Mouse (Mus musculus) forebrain, embryonic 12.5 days (tissue): ENCODE measurements at regions not wholly inside any gene's neighbourhood (a gene's known extent, or its start where the extent isn't known, plus 50 kb on each side); places are given as distances from the start of the nearest gene placed in this dataset.
A peak's percentile ranks its signal among the peaks of the same experiment; 100 is the strongest.

ENCODE experiments used
- ATAC-seq: fragments of 200-750 bp; cut with Nextera tagmentation; 2 replicates; pipeline ENCODE4 v1.8.0; 2017; ENCODE audit warnings: moderate TSS enrichment; ENCODE audit not compliant: low FRiP score
- H3K27ac ChIP-seq: fragments of 300-500 bp; sonication (generic); 2 replicates; pipeline ENCODE4 v1.5.1; 2016; ENCODE audit warnings: mild to moderate bottlenecking
- H3K27me3 ChIP-seq: fragments of 300-500 bp; sonication (generic); 2 replicates; pipeline ENCODE4 v1.6.1; 2016; ENCODE audit warnings: mild to moderate bottlenecking
- H3K36me3 ChIP-seq: fragments of 300-500 bp; sonication (generic); replicated peaks from 2 replicates; pipeline ENCODE4 v1.6.1; 2016; ENCODE audit warnings: mild to moderate bottlenecking
- H3K4me1 ChIP-seq: fragments of 300-500 bp; sonication (generic); 2 replicates; pipeline ENCODE4 v1.6.1; 2016
- H3K4me2 ChIP-seq: fragments of 300-500 bp; sonication (generic); 2 replicates; pipeline ENCODE4 v1.6.1; 2016; ENCODE audit warnings: mild to moderate bottlenecking, moderate library complexity
- H3K4me3 ChIP-seq: fragments of 300-500 bp; sonication (generic); replicated peaks from 2 replicates; pipeline ENCODE4 v1.5.1; 2016; ENCODE audit warnings: mild to moderate bottlenecking
- H3K9ac ChIP-seq: fragments of 300-500 bp; sonication (generic); 2 replicates; pipeline ENCODE4 v1.6.1; 2016; ENCODE audit warnings: mild to moderate bottlenecking
- H3K9me3 ChIP-seq: fragments of 300-500 bp; sonication (generic); 2 replicates; pipeline ENCODE4 v1.6.1; 2016
- WGBS: fragments of 180-500 bp; shearing (Covaris S2); methylation state at CpG from one replicate; pipeline ENCODE4 v1.1.7; 2016; 5-methylcytosine and 5-hydroxymethylcytosine counted together

DNA sequence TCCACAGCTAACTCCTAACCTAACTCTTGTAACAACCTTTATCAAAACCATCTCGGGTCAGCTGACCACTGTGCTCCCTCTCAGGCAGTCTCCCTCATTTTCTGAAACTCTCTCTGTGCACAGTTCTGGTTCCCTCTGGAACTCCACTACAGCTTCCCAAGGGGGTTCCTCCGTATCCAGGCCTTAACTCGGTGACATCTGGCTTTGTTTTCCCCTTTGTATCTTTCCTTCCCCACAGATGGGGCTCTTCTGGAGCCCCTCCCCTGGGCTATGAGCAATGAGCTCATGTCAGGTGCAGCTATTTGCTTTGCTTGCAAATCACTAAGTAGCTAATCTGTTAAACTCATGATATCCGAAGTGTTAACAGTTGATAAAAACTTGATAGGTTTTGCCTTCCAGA lies 535.6 kb downstream of the Slc4a3 start:
- no peak overlapping the region for H3K9ac ChIP-seq
- H3K4me1 ChIP-seq: peaks cover 8% of the 10 kb centered on the region; the same call in 1 of the 2 replicates
- ATAC-seq: no peak
- H3K4me3 ChIP-seq: no peak overlapping the region
- H3K36me3 ChIP-seq: no peaks in the 10 kb centered on the region
- H3K27ac ChIP-seq: no peak overlapping the region
- H3K4me2 ChIP-seq: no peak overlapping the region
- no peaks in the 10 kb centered on the region for H3K9me3 ChIP-seq
- WGBS: 53% methylated on average over 4 of the region's 4 CpGs
- H3K27me3 ChIP-seq: no peaks in the 10 kb centered on the region; the same call in 1 of the 2 replicates

DNA sequence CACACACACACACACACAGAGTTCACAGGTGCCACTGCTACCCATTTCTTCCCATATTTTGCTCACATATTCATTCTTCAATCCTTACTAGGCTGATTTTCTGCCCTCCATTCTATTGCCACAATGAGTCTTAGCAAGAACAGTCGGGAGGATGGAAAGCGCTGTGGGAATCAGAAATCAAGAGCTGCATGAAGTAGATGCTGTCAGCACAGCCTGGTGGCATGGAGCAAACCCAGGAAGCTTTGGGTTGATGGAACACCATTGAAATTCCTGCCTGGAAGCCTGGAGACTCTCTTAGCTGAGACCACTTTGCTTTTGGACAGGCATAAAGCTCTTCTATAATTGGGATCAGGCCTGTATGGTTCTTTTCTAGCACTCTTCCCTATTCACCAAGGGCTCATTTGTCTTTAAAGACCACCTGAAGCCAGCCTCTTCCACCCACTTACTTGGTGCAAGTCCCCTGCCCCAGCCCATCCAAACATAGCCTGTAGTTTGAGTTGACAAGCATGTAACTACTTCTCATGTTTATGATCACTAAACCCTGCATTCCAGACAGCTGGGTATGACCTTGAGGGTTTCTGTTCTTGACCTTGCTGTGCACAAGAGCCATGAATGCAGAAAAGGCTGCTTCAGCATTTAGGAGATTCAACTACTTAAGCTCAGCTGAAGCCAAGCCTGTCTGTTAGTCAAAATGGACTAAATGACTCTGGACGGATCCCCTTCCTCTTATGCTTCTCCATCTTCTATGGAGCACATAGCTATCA lies 537.4 kb downstream of the Slc4a3 start:
- no peak overlapping the region for H3K27ac ChIP-seq
- ATAC-seq: no peak
- H3K4me2 ChIP-seq: no peak overlapping the region
- no peak overlapping the region for H3K4me3 ChIP-seq
- no peaks in the 10 kb centered on the region for H3K4me1 ChIP-seq
- no peaks in the 10 kb centered on the region; the same call in 1 of the 2 replicates for H3K27me3 ChIP-seq
- H3K9me3 ChIP-seq: no peaks in the 10 kb centered on the region
- no peaks in the 10 kb centered on the region for H3K36me3 ChIP-seq
- no peak overlapping the region for H3K9ac ChIP-seq
- 90% methylated on average over 3 of the region's 3 CpGs for WGBS

DNA sequence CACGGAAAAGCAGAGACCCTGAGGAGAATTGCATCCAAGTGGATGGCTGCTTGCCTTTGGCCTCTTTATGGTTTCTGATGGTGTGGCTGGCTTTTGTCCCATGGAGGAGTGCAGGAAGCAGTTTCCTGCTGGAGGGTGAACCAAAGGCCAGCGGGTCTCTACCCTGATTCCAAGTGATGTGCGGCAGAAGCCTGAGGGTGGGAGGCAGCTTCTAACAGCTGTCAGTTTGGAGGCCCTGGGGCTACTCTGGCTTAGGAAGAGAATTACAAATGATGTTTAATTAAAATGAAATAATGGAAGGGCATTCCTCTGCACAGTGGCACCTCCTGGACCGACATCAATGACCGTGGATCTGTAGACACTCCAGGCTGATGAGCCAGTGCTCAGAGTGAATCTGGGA lies 545.0 kb downstream of the Slc4a3 start:
- Histone ChIP-seq H3K9me3 (no peaks in the 10 kb centered on the region), H3K4me2 (no peak overlapping the region), H3K27me3 (no peaks in the 10 kb centered on the region), H3K4me1 (peaks cover 5% of the 10 kb centered on the region), H3K4me3 (no peak overlapping the region), H3K9ac (no peak overlapping the region), H3K27ac (0 out of 2 replicates have a peak overlapping the region, but pooled peaks have one; percentile 5), H3K36me3 (no peaks in the 10 kb centered on the region)
- 40% methylated on average over 5 of the region's 5 CpGs for WGBS
- ATAC-seq: no peak

DNA sequence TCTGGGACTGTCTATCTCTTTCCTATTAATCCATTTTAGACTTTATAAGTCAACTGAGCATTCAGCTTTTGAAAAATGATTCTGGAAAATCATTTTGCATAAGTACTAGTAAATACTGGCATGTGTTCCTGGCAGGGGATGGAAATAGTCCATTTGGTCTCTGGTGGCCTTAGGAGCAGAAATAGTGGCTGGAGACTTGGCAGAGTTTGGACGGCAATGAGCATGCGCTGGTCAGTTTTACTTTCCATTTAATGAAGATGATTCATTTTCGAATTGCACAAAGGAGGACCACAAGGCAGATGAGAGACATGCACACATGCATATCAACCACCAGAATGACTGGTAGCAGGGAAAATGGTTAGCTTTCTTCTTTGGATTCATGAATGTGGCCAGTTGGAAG lies 567.2 kb downstream of the Slc4a3 start:
- Histone ChIP-seq H3K4me1 (peaks cover 2% of the 10 kb centered on the region; the same call in 1 of the 2 replicates), H3K4me2 (no peak overlapping the region), H3K9me3 (no peaks in the 10 kb centered on the region), H3K36me3 (no peaks in the 10 kb centered on the region), H3K9ac (no peak overlapping the region), H3K27me3 (no peaks in the 10 kb centered on the region), H3K27ac (no peak overlapping the region), H3K4me3 (no peak overlapping the region)
- WGBS: 95% methylated on average over 3 of the region's 3 CpGs
- no peak for ATAC-seq

DNA sequence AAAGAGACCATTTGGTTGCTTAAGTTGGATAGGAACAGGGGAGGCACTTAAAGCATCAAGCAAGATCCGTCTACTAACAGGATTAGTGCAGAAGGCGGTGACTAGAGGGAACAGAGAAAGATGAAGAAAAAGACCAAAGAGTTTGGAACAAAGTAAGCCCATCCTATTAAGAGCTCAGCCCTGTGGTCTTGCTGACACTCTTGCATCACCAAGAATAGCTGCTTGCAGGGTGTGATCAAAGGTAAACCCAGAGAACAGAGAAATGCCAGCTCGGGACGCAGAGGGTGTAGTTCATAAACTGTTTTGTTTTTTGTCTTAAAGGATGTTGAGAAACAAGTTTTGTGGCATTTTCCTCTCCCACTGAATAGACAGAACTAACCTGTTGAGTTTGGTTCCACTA lies 574.8 kb downstream of the Slc4a3 start:
- H3K36me3 ChIP-seq: no peaks in the 10 kb centered on the region
- H3K9ac ChIP-seq: no peak overlapping the region
- H3K27me3 ChIP-seq: no peaks in the 10 kb centered on the region
- no peak overlapping the region for H3K4me2 ChIP-seq
- ATAC-seq: no peak
- peaks cover 2% of the 10 kb centered on the region; the same call in 1 of the 2 replicates for H3K4me1 ChIP-seq
- H3K27ac ChIP-seq: no peak overlapping the region
- H3K9me3 ChIP-seq: no peaks in the 10 kb centered on the region
- H3K4me3 ChIP-seq: no peak overlapping the region
- WGBS: 27% methylated on average over 4 of the region's 4 CpGs

DNA sequence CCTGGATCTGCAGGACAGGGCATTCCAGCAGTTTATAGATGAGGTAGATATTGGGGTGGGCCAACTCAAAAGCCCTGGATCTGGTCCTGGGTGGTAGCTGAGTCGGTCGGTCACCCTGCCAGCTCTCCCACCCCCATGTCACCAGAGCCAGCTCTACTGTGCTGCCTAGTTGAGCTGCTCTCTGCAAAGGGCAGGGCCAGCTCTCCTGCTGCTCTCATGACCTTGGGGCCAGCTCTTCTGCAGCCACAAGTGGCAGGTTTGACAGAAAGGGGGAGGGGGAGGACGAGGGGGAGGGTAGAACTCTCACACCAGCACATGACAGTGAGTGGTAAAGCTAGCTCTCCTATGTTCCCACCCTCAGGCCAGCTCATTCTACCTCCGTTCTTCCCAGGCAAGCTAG lies 584.3 kb downstream of the Slc4a3 start:
- H3K9ac ChIP-seq: no peak overlapping the region
- no peak for ATAC-seq
- 58% methylated on average over 4 of the region's 4 CpGs for WGBS

DNA sequence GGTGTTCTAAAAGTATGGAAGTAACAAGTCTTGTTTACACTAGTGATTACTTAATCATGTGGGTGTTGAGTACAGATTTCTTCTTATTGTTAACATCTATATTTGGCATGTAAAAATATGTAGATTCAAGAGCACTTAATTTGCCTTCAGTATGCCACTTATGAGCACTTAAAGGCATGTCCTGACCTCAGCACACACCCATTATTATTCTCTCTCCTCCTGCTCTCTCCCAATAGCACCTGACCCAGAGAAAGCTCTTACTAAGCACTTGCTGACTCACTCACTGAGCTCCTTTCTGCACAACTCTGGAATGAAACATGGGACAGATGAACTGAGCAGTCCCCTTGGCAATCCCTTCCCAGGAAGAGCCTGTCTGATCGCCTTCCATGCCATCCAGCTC lies 590.7 kb downstream of the Slc4a3 start:
- ATAC-seq: no peak
- no peak overlapping the region for H3K9ac ChIP-seq
- 79% methylated on average over 1 of the region's 1 CpGs for WGBS

More for the DNA sequence above, 584.3 kb downstream of the Slc4a3 start:
- Histone ChIP-seq H3K9me3 (no peaks in the 10 kb centered on the region), H3K4me1 (no peaks in the 10 kb centered on the region), H3K4me3 (no peak overlapping the region), H3K36me3 (no peaks in the 10 kb centered on the region), H3K27ac (no peak overlapping the region), H3K27me3 (no peaks in the 10 kb centered on the region), H3K4me2 (no peak overlapping the region)

DNA sequence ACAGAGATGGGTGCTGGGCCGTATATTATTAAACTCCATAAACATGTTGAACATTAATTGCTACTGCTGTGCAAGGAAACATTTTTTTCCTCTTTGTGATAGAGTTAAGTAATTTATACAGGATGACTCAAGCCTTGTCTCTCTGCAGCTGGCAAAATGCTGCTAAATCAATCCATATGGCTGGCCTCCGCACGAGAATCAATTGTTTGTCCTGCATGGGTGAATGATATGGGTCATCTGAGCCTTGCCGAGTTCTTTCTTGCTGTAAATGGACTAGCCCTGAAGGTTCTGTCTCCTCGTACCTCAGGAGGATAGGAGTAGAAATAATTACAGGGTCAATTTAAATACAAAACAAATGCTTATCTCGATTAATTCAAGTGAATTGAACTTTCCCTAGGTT lies 591.6 kb downstream of the Slc4a3 start:
- no peak for ATAC-seq
- Histone ChIP-seq H3K4me1 (peaks cover 4% of the 10 kb centered on the region; the same call in 1 of the 2 replicates), H3K9me3 (no peaks in the 10 kb centered on the region), H3K36me3 (no peaks in the 10 kb centered on the region), H3K4me3 (no peak overlapping the region), H3K27me3 (no peaks in the 10 kb centered on the region), H3K9ac (no peak overlapping the region), H3K27ac (no peak overlapping the region), H3K4me2 (no peak overlapping the region)
- 50% methylated on average over 6 of the region's 6 CpGs for WGBS

More for the DNA sequence above, 590.7 kb downstream of the Slc4a3 start:
- Histone ChIP-seq H3K4me3 (no peak overlapping the region), H3K36me3 (no peaks in the 10 kb centered on the region), H3K4me2 (no peak overlapping the region), H3K4me1 (peaks cover 4% of the 10 kb centered on the region; the same call in 1 of the 2 replicates), H3K27me3 (no peaks in the 10 kb centered on the region), H3K9me3 (no peaks in the 10 kb centered on the region), H3K27ac (no peak overlapping the region)

DNA sequence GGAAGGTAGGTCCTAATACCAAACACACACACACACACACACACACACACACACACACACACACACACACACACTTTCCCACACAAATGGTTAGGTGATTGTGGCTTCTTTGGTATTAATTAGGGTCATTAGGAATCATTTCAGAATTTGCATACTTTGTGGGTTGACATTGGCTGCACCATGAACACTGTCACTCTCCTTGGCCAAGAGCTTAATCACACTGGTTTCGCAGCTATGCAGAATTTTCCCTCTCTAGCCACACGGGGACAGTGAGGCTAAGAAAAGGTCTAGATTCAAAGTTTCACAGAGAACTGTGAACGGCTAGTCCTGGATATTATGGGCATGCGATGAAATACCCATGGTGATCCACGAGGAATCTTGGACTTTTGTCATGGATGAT lies 597.5 kb downstream of the Slc4a3 start:
- H3K4me2 ChIP-seq: no peak overlapping the region
- H3K4me1 ChIP-seq: no peaks in the 10 kb centered on the region
- WGBS: 69% methylated on average over 5 of the region's 5 CpGs
- H3K27ac ChIP-seq: no peak overlapping the region
- no peaks in the 10 kb centered on the region for H3K36me3 ChIP-seq
- H3K9me3 ChIP-seq: no peaks in the 10 kb centered on the region
- no peak overlapping the region for H3K9ac ChIP-seq
- no peak for ATAC-seq
- H3K27me3 ChIP-seq: no peaks in the 10 kb centered on the region
- H3K4me3 ChIP-seq: no peak overlapping the region

DNA sequence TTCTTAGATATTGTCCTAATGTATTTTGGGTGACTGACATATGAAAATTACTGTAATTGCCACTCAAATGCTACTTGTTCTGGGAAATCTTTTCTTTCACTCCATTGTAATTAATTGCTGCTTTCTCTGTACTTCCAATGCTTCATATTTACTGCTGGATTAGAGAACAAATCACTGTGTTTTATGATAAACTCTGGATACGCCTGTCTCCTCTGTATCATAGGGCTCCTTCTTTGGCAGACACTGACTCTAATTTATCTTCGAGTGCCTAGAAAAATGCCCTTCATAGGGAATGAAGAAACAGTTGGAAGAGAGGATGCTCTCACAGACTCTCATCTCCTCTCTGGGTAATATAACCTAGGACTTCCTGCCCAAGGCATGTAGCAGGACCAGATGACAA lies 602.9 kb downstream of the Slc4a3 start:
- Histone ChIP-seq H3K36me3 (no peaks in the 10 kb centered on the region), H3K27me3 (no peaks in the 10 kb centered on the region), H3K4me3 (no peak overlapping the region), H3K27ac (no peak overlapping the region), H3K9ac (no peak overlapping the region), H3K4me1 (no peaks in the 10 kb centered on the region), H3K9me3 (no peaks in the 10 kb centered on the region), H3K4me2 (no peak overlapping the region)
- WGBS: 65% methylated on average over 2 of the region's 2 CpGs
- no peak for ATAC-seq

DNA sequence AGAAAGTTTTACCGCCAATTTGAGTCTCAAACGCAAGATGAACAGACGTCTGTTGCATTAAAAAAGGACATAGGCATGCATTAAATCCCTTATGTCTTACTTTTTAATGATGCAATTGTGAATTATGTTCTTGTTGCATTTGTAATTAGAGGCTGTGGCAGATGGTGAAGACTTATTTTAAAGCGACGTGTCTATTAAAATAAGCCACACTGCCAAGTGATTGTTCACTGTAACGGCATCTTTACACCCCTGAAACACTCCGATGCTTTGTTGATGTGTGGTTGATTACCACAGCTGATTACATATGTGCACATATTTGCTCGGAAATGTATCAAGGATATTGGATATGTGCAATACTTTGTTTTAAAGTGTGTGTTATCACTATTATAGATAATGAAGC lies 610.2 kb downstream of the Slc4a3 start:
- no peak for ATAC-seq
- no peak overlapping the region for H3K27ac ChIP-seq
- no peaks in the 10 kb centered on the region for H3K9me3 ChIP-seq
- H3K9ac ChIP-seq: no peak overlapping the region
- no peaks in the 10 kb centered on the region for H3K4me1 ChIP-seq
- 70% methylated on average over 8 of the region's 8 CpGs for WGBS
- H3K27me3 ChIP-seq: no peaks in the 10 kb centered on the region
- no peak overlapping the region for H3K4me3 ChIP-seq
- no peaks in the 10 kb centered on the region for H3K36me3 ChIP-seq
- H3K4me2 ChIP-seq: no peak overlapping the region

DNA sequence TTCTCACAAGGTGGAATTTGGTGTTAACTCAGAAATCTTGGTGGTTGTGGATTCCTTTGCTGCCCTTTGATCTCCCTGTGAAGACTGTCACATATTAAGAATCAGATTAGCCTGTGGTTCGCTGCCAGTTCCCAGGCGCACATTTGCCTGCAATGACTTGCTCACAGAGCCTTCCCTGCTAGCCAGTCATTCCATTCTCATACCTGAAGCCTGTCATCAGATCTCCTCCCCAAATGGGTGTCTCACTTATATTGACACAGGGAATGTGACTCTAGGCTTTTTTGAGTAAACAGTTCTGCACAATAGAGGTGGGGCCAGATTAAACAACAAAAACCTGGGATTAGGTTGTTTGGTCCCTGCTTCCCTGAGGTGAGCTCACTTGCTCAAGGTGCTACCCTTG lies 621.4 kb downstream of the Slc4a3 start:
- Histone ChIP-seq H3K4me1 (no peaks in the 10 kb centered on the region), H3K9me3 (no peaks in the 10 kb centered on the region), H3K4me3 (no peak overlapping the region), H3K4me2 (no peak overlapping the region), H3K36me3 (no peaks in the 10 kb centered on the region), H3K27me3 (no peaks in the 10 kb centered on the region), H3K27ac (no peak overlapping the region), H3K9ac (no peak overlapping the region)
- WGBS: 60% methylated on average over 2 of the region's 2 CpGs
- no peak for ATAC-seq

DNA sequence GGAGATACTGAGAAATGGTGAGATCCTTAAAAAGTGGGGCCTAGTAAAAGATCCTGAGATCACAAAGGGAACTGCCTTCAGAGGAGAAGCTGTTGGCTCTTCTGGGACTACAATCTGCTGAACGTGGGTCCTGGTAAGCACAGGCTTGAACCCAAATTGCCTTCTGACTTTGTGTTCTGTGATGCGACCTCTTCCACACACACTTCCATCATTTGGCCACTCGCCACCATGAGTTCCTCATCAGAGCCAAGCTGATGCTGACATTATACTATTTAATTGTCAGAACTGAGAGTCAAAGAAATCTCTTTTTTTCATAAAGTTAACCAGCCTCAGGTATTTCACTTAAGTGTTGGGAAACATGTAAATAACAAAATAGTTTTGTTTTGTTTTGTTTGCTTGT lies 635.1 kb downstream of the Slc4a3 start:
- ATAC-seq: no peak
- WGBS: 86% methylated on average over 3 of the region's 3 CpGs
- Histone ChIP-seq H3K9ac (no peak overlapping the region), H3K27ac (no peak overlapping the region), H3K9me3 (no peaks in the 10 kb centered on the region), H3K4me3 (no peak overlapping the region), H3K4me2 (no peak overlapping the region), H3K36me3 (no peaks in the 10 kb centered on the region), H3K27me3 (no peaks in the 10 kb centered on the region), H3K4me1 (no peaks in the 10 kb centered on the region)
